Mouse (Mus musculus) forebrain, embryonic 15.5 days (tissue): Measurements from ENCODE around the gene Ctsk. TPM values are rescaled to one million over a fixed set of nuclear protein-coding genes. Genes with fewer than 3 reads are reported as not detected.
"Not testable (repeated sequence)": the region's sequence is repeated elsewhere in the genome, so short reads cannot be mapped to it uniquely, and the experiment has no call there.

Experiments used
- ATAC-seq: fragments of 200-750 bp; cut with Nextera tagmentation; replicated peaks from 2 replicates; pipeline ENCODE4 v1.8.0; 2017; ENCODE audit warnings: mild to moderate bottlenecking, moderate TSS enrichment, moderate library complexity
- H3K27ac ChIP-seq: fragments of 300-500 bp; sonication (generic); replicated peaks from 2 replicates; pipeline ENCODE4 v1.5.1; 2015; ENCODE audit warnings: mild to moderate bottlenecking, inconsistent platforms
- H3K27me3 ChIP-seq: fragments of 300-500 bp; sonication (generic); 2 replicates; pipeline ENCODE4 v1.6.1; 2015; ENCODE audit warnings: inconsistent platforms
- H3K36me3 ChIP-seq: fragments of 300-500 bp; sonication (generic); 2 replicates; pipeline ENCODE4 v1.6.1; 2015; ENCODE audit warnings: mild to moderate bottlenecking, inconsistent platforms
- H3K4me1 ChIP-seq: fragments of 300-500 bp; sonication (generic); 2 replicates; pipeline ENCODE4 v1.6.1; 2015; ENCODE audit warnings: inconsistent platforms
- H3K4me2 ChIP-seq: fragments of 300-500 bp; sonication (generic); replicated peaks from 2 replicates; pipeline ENCODE4 v1.6.1; 2015; ENCODE audit warnings: mild to moderate bottlenecking, inconsistent platforms
- H3K4me3 ChIP-seq: fragments of 300-500 bp; sonication (generic); 2 replicates; pipeline ENCODE4 v1.5.1; 2015; ENCODE audit warnings: mild to moderate bottlenecking, inconsistent platforms
- H3K9ac ChIP-seq: fragments of 300-500 bp; sonication (generic); replicated peaks from 2 replicates; pipeline ENCODE4 v1.6.1; 2015; ENCODE audit warnings: mild to moderate bottlenecking, inconsistent platforms
- H3K9me3 ChIP-seq: fragments of 300-500 bp; sonication (generic); 2 replicates; pipeline ENCODE4 v1.6.1; 2016; ENCODE audit warnings: inconsistent platforms
- WGBS: fragments of 180-500 bp; shearing (Covaris S2); methylation state at CpG from one replicate; pipeline ENCODE4 v1.1.7; 2015; ENCODE audit warnings: mixed read lengths; 5-methylcytosine and 5-hydroxymethylcytosine counted together
- polyA plus RNA-seq: library from polyadenylated mRNA; unstranded; fragments of >200 nt; fragmentation: Nextera tagmentation; extraction: Ambion mirVana; gene quantifications from 2 replicates; pipeline ENCODE4 v1.2.1, GENCODE M21; 2015

Ctsk gene
- polyA plus RNA-seq, 1 experiment from 2014 or later, result 4.3 TPM

DNA sequence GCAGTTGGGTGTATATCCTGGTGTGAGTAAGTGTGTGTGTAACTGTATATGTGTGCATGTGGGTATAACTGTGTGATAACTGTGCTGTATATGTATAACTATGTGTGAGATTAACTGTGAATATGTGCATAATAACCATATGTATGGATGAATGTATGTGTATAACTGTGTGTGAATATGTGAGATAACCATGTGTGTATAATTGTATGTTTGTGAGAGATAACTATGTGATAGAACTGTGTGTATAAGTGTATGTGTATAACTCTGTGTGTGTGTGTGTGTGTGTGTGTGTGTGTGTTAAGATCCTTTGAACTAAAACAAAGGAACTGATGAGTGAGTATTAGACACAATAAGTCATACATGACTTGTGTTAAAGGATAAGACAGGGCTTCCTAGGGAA, 27.1 kb downstream of the Ctsk start:
- ATAC-seq, result no peak
- H3K36me3 ChIP-seq, result no peaks in the 10 kb centered on the region
- H3K9ac ChIP-seq, result no peak overlapping the region

DNA sequence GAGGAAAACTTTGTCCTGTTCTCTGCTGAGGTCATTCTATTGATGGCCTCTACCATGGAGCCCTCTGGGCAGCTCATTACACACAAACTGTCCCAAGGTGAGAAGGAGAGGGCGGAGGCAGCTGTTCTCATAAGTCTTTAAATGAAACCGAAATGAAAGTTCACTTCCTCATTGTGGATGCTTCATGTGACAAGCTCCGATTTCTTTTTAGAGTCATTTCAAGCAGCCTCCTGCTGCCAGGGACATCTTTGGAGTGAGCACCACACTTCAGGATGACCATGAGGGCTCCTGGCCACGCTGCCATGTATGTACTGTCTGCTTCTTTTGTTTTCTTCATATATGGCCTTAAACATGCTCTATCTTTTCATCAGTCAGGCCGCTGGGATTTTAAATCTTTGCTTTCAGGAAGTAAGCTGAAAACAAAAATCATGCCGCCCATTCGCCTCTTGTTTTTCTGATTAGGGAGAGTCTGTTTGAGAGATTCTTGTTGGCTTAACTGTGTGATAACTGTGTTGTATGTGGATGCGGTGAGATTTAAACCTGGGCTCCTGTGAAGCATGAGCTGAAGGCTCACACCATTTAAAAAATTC, 27.7 kb downstream of the Ctsk start, which contains the start of gene Ctss:
Ctss (plus strand) TSS at position 165 of the 590 bp plus-strand sequence.
- H3K9ac ChIP-seq, result no peak within 1 kb of the TSS
- H3K27ac ChIP-seq, result no peak within 1 kb of the TSS
- H3K4me1 ChIP-seq, result no peaks in the 10 kb centered on the region
- H3K4me2 ChIP-seq, result no peak within 1 kb of the TSS
- no peak for ATAC-seq
- H3K27me3 ChIP-seq, result no peaks in the 10 kb centered on the region
- 89% methylated on average over 8 of the region's 8 CpGs for WGBS
- H3K4me3 ChIP-seq, result no peak within 1 kb of the TSS
- H3K36me3 ChIP-seq, result no peaks in the 10 kb centered on the region
- H3K9me3 ChIP-seq, result no peaks in the 10 kb centered on the region

More for the DNA sequence above, 27.1 kb downstream of the Ctsk start:
- H3K27ac ChIP-seq, result no peak overlapping the region
- H3K9me3 ChIP-seq, result no peaks in the 10 kb centered on the region
- H3K4me1 ChIP-seq, result no peaks in the 10 kb centered on the region
- H3K27me3 ChIP-seq, result no peaks in the 10 kb centered on the region
- no peak overlapping the region for H3K4me3 ChIP-seq
- no peak overlapping the region for H3K4me2 ChIP-seq

DNA sequence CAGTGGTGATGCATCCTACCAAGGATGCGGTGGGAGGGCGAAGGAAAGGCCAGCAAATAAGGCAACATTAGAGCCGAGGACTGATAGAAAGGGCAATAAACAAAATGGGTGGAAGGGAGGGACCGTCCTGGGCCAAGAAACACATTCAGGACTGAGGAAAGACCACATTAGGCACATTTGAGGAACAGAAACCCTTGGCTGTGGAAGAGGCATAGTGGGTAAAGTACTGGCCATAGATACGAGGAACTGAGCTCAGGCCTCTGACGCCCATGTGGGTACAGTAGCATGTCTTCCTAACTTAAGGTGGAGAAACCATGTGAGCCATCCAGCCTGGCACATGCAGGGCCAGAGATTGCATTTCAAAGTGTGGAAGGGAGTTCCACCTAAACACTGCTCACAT, 30.8 kb downstream of the Ctsk start:
- no peak overlapping the region for H3K9ac ChIP-seq
- H3K27me3 ChIP-seq, result no peaks in the 10 kb centered on the region
- H3K9me3 ChIP-seq, result no peaks in the 10 kb centered on the region
- no peak overlapping the region for H3K4me3 ChIP-seq
- H3K36me3 ChIP-seq, result no peaks in the 10 kb centered on the region
- H3K4me1 ChIP-seq, result no peaks in the 10 kb centered on the region
- H3K4me2 ChIP-seq, result no peak overlapping the region
- 88% methylated on average over 6 of the region's 6 CpGs for WGBS
- ATAC-seq, result no peak
- H3K27ac ChIP-seq, result no peak overlapping the region

DNA sequence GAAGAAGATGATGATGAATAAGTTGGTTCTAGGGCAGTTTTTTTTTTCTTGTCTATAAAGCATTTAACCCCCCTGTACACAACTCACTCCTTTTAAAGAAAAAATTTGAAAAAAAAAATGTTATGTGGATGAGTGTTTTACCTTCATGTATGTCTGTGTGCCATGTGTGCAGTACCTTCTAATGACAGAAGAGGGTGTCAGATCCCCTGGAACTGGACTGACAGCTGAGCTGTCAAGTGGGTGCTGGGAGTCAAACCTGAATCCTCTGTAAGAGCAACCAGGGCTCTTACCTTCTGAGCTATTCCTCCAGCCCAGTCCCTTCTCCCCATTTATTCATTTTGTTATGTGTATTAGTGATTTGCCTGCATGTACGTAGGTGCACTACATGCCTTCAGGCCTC, 32.0 kb downstream of the Ctsk start:
- Histone ChIP-seq H3K27ac (no peak overlapping the region), H3K4me2 (no peak overlapping the region), H3K4me1 (no peaks in the 10 kb centered on the region), H3K9ac (no peak overlapping the region), H3K4me3 (no peak overlapping the region), H3K9me3 (no peaks in the 10 kb centered on the region), H3K27me3 (no peaks in the 10 kb centered on the region), H3K36me3 (no peaks in the 10 kb centered on the region)
- no peak for ATAC-seq
- WGBS, result 88% methylated on average over 1 of the region's 1 CpGs

DNA sequence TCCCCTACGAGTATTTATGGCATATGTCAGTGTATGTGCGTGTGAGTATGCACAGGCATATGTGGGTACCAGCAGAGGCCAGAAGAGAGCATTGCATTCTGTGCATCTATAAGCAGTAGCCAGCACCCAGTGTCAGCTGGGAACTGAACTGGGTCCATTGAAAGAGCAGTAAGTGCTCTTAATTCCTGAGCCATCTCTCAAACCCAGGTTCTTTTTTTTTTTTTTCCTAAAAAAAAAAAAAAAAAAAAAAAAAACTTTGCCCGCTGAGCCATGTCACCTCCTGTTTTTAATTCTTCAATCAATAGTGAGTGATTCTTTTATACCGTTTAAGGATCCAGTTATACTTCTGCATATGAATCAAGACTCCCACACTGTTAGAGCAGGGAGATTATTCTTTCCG, 34.3 kb downstream of the Ctsk start:
- no peak for ATAC-seq
- Histone ChIP-seq H3K9me3 (no peaks in the 10 kb centered on the region), H3K9ac (no peak overlapping the region), H3K27ac (no peak overlapping the region), H3K27me3 (no peaks in the 10 kb centered on the region), H3K4me3 (no peak overlapping the region), H3K4me2 (no peak overlapping the region), H3K36me3 (no peaks in the 10 kb centered on the region), H3K4me1 (no peaks in the 10 kb centered on the region)
- 88% methylated on average over 5 of the region's 5 CpGs for WGBS

DNA sequence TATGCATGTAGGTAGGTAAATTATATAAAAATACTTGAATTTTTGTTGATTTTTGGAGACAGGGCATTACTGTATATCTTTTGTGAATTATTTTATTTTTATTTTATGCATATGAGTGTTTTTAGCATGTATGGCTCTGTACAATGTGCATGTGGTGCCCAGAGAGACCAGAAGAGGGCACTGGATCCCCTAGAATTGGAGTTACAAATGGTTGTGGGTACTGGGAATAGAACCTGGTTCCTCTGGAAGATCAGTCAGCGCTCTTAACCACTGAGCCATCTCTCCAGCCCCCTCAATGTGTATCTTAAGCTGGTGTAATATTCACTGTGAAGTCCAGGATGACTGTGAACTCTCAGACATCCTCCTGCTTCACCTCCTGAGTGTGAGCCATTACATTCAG, 35.9 kb downstream of the Ctsk start:
- H3K4me2 ChIP-seq, result no peak overlapping the region
- no peak overlapping the region for H3K4me3 ChIP-seq
- H3K9me3 ChIP-seq, result no peaks in the 10 kb centered on the region
- no peak for ATAC-seq
- H3K27ac ChIP-seq, result no peak overlapping the region
- no peaks in the 10 kb centered on the region for H3K4me1 ChIP-seq
- WGBS, result 91% methylated on average over 1 of the region's 1 CpGs
- no peak overlapping the region for H3K9ac ChIP-seq
- H3K36me3 ChIP-seq, result no peaks in the 10 kb centered on the region
- H3K27me3 ChIP-seq, result no peaks in the 10 kb centered on the region

DNA sequence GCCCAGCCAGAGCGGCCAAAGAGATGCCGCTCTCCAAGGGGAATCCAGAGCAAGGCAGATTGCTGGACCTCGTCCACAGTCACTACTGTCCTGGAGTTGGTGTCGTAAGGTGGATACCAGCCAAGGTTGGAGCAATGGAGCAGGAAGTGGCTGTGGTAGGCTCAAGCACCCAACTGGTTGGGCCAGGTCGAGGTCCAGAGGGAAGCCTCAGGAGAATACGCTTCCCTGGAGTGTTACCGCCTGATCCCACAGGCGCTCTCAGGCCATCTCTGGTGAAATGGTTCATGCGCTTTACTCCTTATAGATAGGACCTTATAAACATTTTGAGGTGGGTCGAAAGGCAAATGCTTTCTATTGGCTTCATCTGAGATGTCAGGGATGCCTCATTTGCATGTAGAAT, 39.9 kb downstream of the Ctsk start:
- no peaks in the 10 kb centered on the region for H3K36me3 ChIP-seq
- H3K27me3 ChIP-seq, result no peaks in the 10 kb centered on the region
- no peak overlapping the region for H3K4me3 ChIP-seq
- H3K27ac ChIP-seq, result no peak overlapping the region
- no peak overlapping the region for H3K9ac ChIP-seq
- no peaks in the 10 kb centered on the region for H3K4me1 ChIP-seq
- 94% methylated on average over 10 of the region's 10 CpGs for WGBS
- H3K4me2 ChIP-seq, result no peak overlapping the region
- no peaks in the 10 kb centered on the region for H3K9me3 ChIP-seq
- ATAC-seq, result no peak

DNA sequence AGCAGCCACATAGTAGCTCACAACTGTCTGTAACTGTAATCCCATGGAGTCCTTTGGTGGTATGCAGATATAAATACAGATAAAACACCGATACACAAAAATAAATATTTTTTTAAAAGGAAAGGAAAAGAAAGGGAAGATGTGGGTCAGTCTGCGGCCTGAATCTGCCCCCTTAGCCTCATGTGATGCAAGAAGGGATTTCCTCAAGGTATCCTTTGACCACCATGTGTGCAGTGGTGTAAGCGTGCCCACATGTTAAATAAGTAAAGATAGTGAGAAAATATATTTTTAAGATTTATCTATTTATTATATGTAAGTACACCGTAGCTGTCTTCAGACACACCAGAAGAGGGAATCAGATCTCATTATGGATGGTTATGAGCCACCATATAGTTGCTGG, 40.8 kb downstream of the Ctsk start:
- Histone ChIP-seq H3K9ac (no peak overlapping the region), H3K27ac (no peak overlapping the region), H3K4me1 (no peaks in the 10 kb centered on the region), H3K36me3 (no peaks in the 10 kb centered on the region), H3K4me2 (no peak overlapping the region), H3K4me3 (no peak overlapping the region), H3K9me3 (no peaks in the 10 kb centered on the region), H3K27me3 (no peaks in the 10 kb centered on the region)
- 96% methylated on average over 4 of the region's 4 CpGs for WGBS
- ATAC-seq, result no peak

DNA sequence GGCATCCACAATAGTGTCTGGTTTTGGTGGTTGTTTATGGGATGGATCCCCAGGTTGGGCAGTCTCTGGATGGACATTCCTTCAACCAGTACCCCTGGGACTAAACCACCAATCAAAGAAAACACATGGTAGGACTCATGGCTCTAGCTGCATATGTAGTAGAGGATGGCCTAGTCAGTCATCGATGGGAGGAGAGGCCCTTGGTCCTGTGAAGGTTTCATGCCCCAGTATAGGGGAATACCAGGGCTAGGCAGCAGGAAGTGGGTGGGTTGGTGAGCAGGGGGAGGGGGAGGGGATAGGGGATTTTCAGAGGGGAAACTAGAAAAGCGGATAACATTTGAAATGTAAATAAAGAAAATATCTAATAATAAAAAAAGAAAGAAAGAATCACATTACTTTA, 42.1 kb downstream of the Ctsk start:
- H3K27ac ChIP-seq, H3K27me3 ChIP-seq, H3K9ac ChIP-seq, H3K4me1 ChIP-seq, H3K9me3 ChIP-seq, H3K4me2 ChIP-seq, ATAC-seq, H3K36me3 ChIP-seq, H3K4me3 ChIP-seq: not testable (repeated sequence)
- 95% methylated on average over 2 of the region's 2 CpGs for WGBS

DNA sequence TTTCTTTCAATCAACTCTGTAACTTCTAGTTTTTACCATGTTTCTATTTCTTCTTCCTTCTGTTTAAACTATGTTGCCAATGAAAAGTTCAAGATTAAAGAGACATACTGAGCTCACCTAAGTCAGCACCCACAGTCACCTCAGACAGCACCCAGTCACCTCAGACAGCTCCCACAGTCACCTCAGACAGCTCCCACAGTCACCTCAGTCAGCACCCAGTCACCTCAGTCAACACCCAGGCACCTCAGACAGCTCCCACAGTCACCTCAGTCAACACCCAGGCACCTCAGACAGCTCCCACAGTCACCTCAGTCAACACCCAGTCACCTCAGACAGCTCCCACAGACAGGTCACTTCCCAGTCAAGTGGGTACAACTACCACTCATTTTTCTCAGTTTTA, 43.1 kb downstream of the Ctsk start:
- Histone ChIP-seq H3K4me1 (no peaks in the 10 kb centered on the region), H3K4me3 (no peak overlapping the region), H3K9me3 (no peaks in the 10 kb centered on the region), H3K27ac (no peak overlapping the region), H3K36me3 (no peaks in the 10 kb centered on the region), H3K4me2 (no peak overlapping the region), H3K9ac (no peak overlapping the region), H3K27me3 (no peaks in the 10 kb centered on the region)
- no peak for ATAC-seq

DNA sequence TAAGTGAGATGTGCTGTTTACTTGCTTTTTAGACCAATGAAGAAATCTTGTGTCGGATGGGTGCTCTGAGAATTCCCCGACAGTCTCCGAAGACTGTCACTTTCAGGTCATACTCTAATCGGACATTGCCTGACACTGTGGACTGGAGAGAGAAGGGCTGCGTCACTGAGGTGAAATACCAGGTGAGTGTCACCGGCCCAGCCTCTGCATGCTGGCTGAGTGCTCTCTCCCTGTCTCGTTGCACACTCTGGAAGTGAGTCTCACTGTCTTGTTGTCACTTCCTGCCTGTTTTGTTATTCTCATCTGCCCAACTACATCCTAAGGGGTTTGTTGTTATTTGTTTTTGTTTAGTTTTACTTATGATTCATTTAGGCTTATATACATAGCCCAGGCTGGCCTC, 43.9 kb downstream of the Ctsk start:
- no peak overlapping the region for H3K4me2 ChIP-seq
- WGBS, result 75% methylated on average over 7 of the region's 7 CpGs
- ATAC-seq, result no peak
- no peak overlapping the region for H3K9ac ChIP-seq
- no peaks in the 10 kb centered on the region for H3K9me3 ChIP-seq
- no peaks in the 10 kb centered on the region for H3K36me3 ChIP-seq
- no peaks in the 10 kb centered on the region for H3K27me3 ChIP-seq
- H3K4me3 ChIP-seq, result no peak overlapping the region
- H3K27ac ChIP-seq, result no peak overlapping the region
- H3K4me1 ChIP-seq, result no peaks in the 10 kb centered on the region

DNA sequence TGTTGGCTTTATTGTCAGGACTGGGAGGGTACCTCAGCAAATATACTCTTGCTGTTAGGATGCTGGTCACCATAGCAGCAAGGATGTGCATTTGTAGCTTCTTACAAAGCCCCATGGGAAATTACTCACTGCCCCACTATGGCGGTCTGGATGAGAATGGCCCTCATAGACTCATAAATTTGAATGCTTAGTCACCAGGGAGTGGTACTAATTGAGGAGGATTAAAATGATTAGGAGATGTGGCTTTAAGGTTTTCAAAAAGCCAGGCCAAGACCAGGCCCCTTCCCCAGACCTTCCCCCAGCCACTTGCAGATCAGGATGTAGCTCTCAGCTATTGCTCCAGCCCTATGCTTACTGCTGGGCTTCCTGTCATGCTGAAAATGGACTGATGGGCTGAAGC, 51.1 kb downstream of the Ctsk start:
- Histone ChIP-seq H3K36me3 (no peaks in the 10 kb centered on the region), H3K4me2 (no peak overlapping the region), H3K27ac (no peak overlapping the region), H3K27me3 (no peaks in the 10 kb centered on the region), H3K4me3 (no peak overlapping the region), H3K9me3 (no peaks in the 10 kb centered on the region), H3K4me1 (no peaks in the 10 kb centered on the region), H3K9ac (no peak overlapping the region)
- ATAC-seq, result no peak
- WGBS, result 44% methylated on average over 1 of the region's 1 CpGs

DNA sequence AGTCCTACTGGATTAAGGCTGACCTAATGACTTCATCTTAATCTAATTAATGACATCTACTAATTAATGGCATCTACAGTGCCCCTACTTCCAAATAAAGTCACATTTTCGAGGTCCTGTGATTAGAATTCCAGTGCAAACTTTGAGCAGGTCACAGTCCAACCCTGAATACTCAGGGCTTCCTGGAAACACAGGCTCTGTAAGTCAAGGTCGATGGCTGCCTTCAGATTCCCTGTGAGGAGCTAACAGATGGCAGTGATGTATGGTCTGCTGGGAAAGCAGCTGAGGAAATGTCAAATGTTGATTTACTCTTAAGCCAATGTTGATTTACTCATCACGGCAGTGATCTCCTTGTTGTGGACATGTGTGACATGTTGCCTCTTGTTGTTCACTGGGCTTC, 54.9 kb downstream of the Ctsk start:
- no peaks in the 10 kb centered on the region for H3K36me3 ChIP-seq
- H3K4me3 ChIP-seq, result no peak overlapping the region
- 68% methylated on average over 3 of the region's 3 CpGs for WGBS
- no peak overlapping the region for H3K9ac ChIP-seq
- H3K27me3 ChIP-seq, result no peaks in the 10 kb centered on the region
- no peaks in the 10 kb centered on the region for H3K4me1 ChIP-seq
- no peak overlapping the region for H3K4me2 ChIP-seq
- H3K27ac ChIP-seq, result no peak overlapping the region
- H3K9me3 ChIP-seq, result no peaks in the 10 kb centered on the region
- ATAC-seq, result no peak
